Comparison of ENCODE assay signal across 8 mouse cellular contexts in the genomic region with DNA sequence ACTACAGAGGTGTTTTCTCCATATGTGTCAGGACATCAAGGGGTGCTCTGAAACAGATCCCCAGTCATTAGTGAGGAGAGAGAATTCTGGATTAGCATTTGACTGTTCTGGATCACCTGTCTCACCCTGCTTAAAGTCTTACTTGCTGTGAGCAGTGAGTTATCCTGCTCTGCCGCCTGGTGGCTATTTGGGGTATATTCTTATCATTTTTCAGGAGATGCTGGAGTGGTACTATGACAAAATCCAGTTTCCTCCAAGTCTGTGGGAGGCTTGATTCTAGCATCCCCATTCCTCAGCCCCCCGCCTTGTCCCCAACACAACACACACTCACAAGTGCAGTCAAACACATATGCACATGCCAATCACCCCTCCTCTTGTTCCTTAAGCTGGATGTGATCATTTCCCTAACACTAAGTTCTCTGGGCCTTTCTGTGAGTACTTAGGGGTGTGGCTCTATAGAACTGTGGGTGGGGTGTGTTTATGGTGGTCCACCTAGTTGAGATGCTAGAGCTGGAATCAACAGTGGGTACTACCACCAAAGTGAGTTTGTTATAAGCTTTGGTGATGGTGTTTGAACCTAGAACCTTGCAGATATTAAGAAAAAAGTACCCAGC.
DNase-seq lines count a peak whose midpoint lies in the region; ATAC-seq and TF ChIP-seq lines count a peak whose summit lies in the region.

No protein-coding gene starts in this region.

- no peak overlapping the region for H3K4me3 ChIP-seq in kidney, postnatal 0 days (replicated peaks; ENCODE audit: low read depth, low read length)
- H3K4me3 ChIP-seq in limb, embryonic 13.5 days: no peak overlapping the region

- H3K36me3 ChIP-seq in kidney, postnatal 0 days (ENCODE audit: insufficient read depth, low read length): no peaks in the 10 kb centered on the region
- H3K36me3 ChIP-seq in limb, embryonic 13.5 days: no peaks in the 10 kb centered on the region

- peak; percentile 89 for TF ChIP-seq CTCF in kidney, postnatal 0 days (IDR thresholded peaks at IDR 0.05; ENCODE audit: low read depth)

- no peak overlapping the region for H3K27ac ChIP-seq in kidney, postnatal 0 days
- no peak overlapping the region for H3K27ac ChIP-seq in limb, embryonic 13.5 days

- no peak overlapping the region for H3K9ac ChIP-seq in kidney, postnatal 0 days (ENCODE audit: low read depth, low read length)
- no peak overlapping the region for H3K9ac ChIP-seq in limb, embryonic 13.5 days

- H3K27me3 ChIP-seq in kidney, postnatal 0 days (ENCODE audit: insufficient read depth, low read length): no peaks in the 10 kb centered on the region
- H3K27me3 ChIP-seq in limb, embryonic 13.5 days: no peaks in the 10 kb centered on the region

- H3K4me2 ChIP-seq in kidney, postnatal 0 days (ENCODE audit: low read length): no peak overlapping the region
- H3K4me2 ChIP-seq in limb, embryonic 13.5 days (replicated peaks): no peak overlapping the region

- H3K4me1 ChIP-seq in kidney, postnatal 0 days (replicated peaks; ENCODE audit: insufficient read depth, low read length): no peaks in the 10 kb centered on the region
- no peaks in the 10 kb centered on the region for H3K4me1 ChIP-seq in limb, embryonic 13.5 days

- DNase-seq in thymus, postnatal 4 days: peak; percentile 6
- no peak for DNase-seq in thymus, postnatal 25 days
- peak; percentile 42 for DNase-seq in gastrocnemius, postnatal 10 days
- peak; percentile 74 for DNase-seq in kidney, postnatal 0 days (ENCODE audit: low spot score)
- DNase-seq in right cerebral cortex, adult 18-20 months: peak; percentile 73
- no peak for DNase-seq in thymus, postnatal 10 days (ENCODE audit: low spot score in 2 of 2)

- 13% methylated on average over 2 of the region's 2 CpGs for WGBS in kidney, postnatal 0 days
- WGBS in limb, embryonic 13.5 days: 15% methylated on average over 2 of the region's 2 CpGs

- no peaks in the 10 kb centered on the region for H3K9me3 ChIP-seq in kidney, postnatal 0 days (replicated peaks; ENCODE audit: low read length)
- H3K9me3 ChIP-seq in limb, embryonic 13.5 days: no peaks in the 10 kb centered on the region

- 0 out of 2 replicates have a peak, but pooled peaks have one; percentile 45 for ATAC-seq in common myeloid progenitor, adult 5-6 weeks (replicated peaks; ENCODE audit: low read depth, poor library complexity, severe bottlenecking)
- ATAC-seq in kidney, postnatal 0 days (replicated peaks; ENCODE audit: low FRiP score, low read depth): peak; percentile 40; the same call in 1 of the 2 replicates
- peak; percentile 37; the same call in 1 of the 2 replicates for ATAC-seq in limb, embryonic 13.5 days (ENCODE audit: low FRiP score, low read depth)

Comparison
In these comparisons a context has a peak if more than half of its experiments do, and no peak if none do; other contexts are left out.
1. DNase-seq: peak in thymus, postnatal 4 days (single experiment), gastrocnemius, postnatal 10 days (single experiment), kidney, postnatal 0 days (single experiment) and right cerebral cortex, adult 18-20 months (single experiment); none in thymus, postnatal 25 days (single experiment) and thymus, postnatal 10 days (0 of 2).
2. Peak in every context shown above with its lines, with median percentiles within 50 percentile points of each other: ATAC-seq.